Mouse (Mus musculus): ENCODE data around the gene Slc35g1. TPM values are rescaled to one million over a fixed set of nuclear protein-coding genes. Genes with fewer than 3 reads are reported as not detected.

Gene Slc35g1
- polyA plus RNA-seq, 1 experiment from 2014 or later = 7.9 TPM

GRCm38 (mm10) chr19:38357956-38358623, 37.7 kb upstream of the Slc35g1 start:
- ATAC-seq (ENCODE audit: low FRiP score, low TSS enrichment) = no peak
- H3K4me3 ChIP-seq (ENCODE audit: low read length) = no peak overlapping the region
- H3K36me3 ChIP-seq (ENCODE audit: insufficient read depth, low read length) = no peaks in the 10 kb centered on the region
- no peaks in the 10 kb centered on the region for H3K9me3 ChIP-seq (ENCODE audit: low read length)
- no peak overlapping the region for H3K9ac ChIP-seq (replicated peaks; ENCODE audit: low read length)
- no peak overlapping the region for H3K4me2 ChIP-seq (replicated peaks; ENCODE audit: low read depth, low read length)
- WGBS = 31% methylated on average over 9 of the region's 9 CpGs
- H3K27ac ChIP-seq (ENCODE audit: low read length) = no peak overlapping the region
- no peaks in the 10 kb centered on the region; the same call in 1 of the 2 replicates for H3K27me3 ChIP-seq (ENCODE audit: insufficient read depth, low read length)
- no peaks in the 10 kb centered on the region for H3K4me1 ChIP-seq (ENCODE audit: insufficient read depth, low read length)

GRCm38 (mm10) chr19:38359287-38359686, 36.5 kb upstream of the Slc35g1 start:
- no peaks in the 10 kb centered on the region for H3K9me3 ChIP-seq (ENCODE audit: low read length)
- 86% methylated on average over 1 of the region's 1 CpGs for WGBS
- H3K27ac ChIP-seq (ENCODE audit: low read length) = no peak overlapping the region
- no peak overlapping the region for H3K4me2 ChIP-seq (replicated peaks; ENCODE audit: low read depth, low read length)
- ATAC-seq (ENCODE audit: low FRiP score, low TSS enrichment) = no peak
- no peaks in the 10 kb centered on the region for H3K36me3 ChIP-seq (ENCODE audit: insufficient read depth, low read length)
- H3K4me1 ChIP-seq (ENCODE audit: insufficient read depth, low read length) = peaks cover 5% of the 10 kb centered on the region; the same call in 1 of the 2 replicates
- H3K27me3 ChIP-seq (ENCODE audit: insufficient read depth, low read length) = no peaks in the 10 kb centered on the region; the same call in 1 of the 2 replicates
- no peak overlapping the region for H3K9ac ChIP-seq (replicated peaks; ENCODE audit: low read length)
- no peak overlapping the region for H3K4me3 ChIP-seq (ENCODE audit: low read length)

- no peaks in the 10 kb centered on the region for H3K9me3 ChIP-seq (ENCODE audit: low read length)
- H3K4me3 ChIP-seq (ENCODE audit: low read length) = no peak overlapping the region
- ATAC-seq (ENCODE audit: low FRiP score, low TSS enrichment) = no peak
- no peaks in the 10 kb centered on the region for H3K36me3 ChIP-seq (ENCODE audit: insufficient read depth, low read length)
- peaks cover 3% of the 10 kb centered on the region; the same call in 1 of the 2 replicates for H3K27me3 ChIP-seq (ENCODE audit: insufficient read depth, low read length)
- H3K4me1 ChIP-seq (ENCODE audit: insufficient read depth, low read length) = peaks cover 7% of the 10 kb centered on the region
- H3K4me2 ChIP-seq (replicated peaks; ENCODE audit: low read depth, low read length) = no peak overlapping the region
- H3K9ac ChIP-seq (replicated peaks; ENCODE audit: low read length) = no peak overlapping the region
- no peak overlapping the region for H3K27ac ChIP-seq (ENCODE audit: low read length)
- 93% methylated on average over 2 of the region's 2 CpGs for WGBS
Observed at GRCm38 (mm10) chr19:38361850-38362249, 33.9 kb upstream of the Slc35g1 start.

GRCm38 (mm10) chr19:38363358-38363757, 32.4 kb upstream of the Slc35g1 start:
- Histone ChIP-seq H3K27me3 (ENCODE audit: insufficient read depth, low read length) (peaks cover 10% of the 10 kb centered on the region; the same call in 1 of the 2 replicates), H3K27ac (ENCODE audit: low read length) (no peak overlapping the region; the same call in 1 of the 2 replicates), H3K4me2 (replicated peaks; ENCODE audit: low read depth, low read length) (no peak overlapping the region), H3K9ac (replicated peaks; ENCODE audit: low read length) (no peak overlapping the region), H3K9me3 (ENCODE audit: low read length) (no peaks in the 10 kb centered on the region), H3K4me1 (ENCODE audit: insufficient read depth, low read length) (peaks cover 11% of the 10 kb centered on the region), H3K36me3 (ENCODE audit: insufficient read depth, low read length) (no peaks in the 10 kb centered on the region), H3K4me3 (ENCODE audit: low read length) (no peak overlapping the region)
- WGBS = 60% methylated on average over 1 of the region's 1 CpGs
- no peak for ATAC-seq (ENCODE audit: low FRiP score, low TSS enrichment)

- peak overlapping the region; percentile 51 for H3K27ac ChIP-seq (ENCODE audit: low read length)
- no peak overlapping the region for H3K9ac ChIP-seq (replicated peaks; ENCODE audit: low read length)
- peak; percentile 92 for ATAC-seq (ENCODE audit: low FRiP score, low TSS enrichment)
- H3K4me1 ChIP-seq (ENCODE audit: insufficient read depth, low read length) = peaks cover 11% of the 10 kb centered on the region
- H3K27me3 ChIP-seq (ENCODE audit: insufficient read depth, low read length) = peaks cover 12% of the 10 kb centered on the region; the same call in 1 of the 2 replicates
- 25% methylated on average over 6 of the region's 6 CpGs for WGBS
- no peaks in the 10 kb centered on the region for H3K36me3 ChIP-seq (ENCODE audit: insufficient read depth, low read length)
- H3K4me2 ChIP-seq (replicated peaks; ENCODE audit: low read depth, low read length) = no peak overlapping the region
- no peaks in the 10 kb centered on the region for H3K9me3 ChIP-seq (ENCODE audit: low read length)
- H3K4me3 ChIP-seq (ENCODE audit: low read length) = no peak overlapping the region
Observed at GRCm38 (mm10) chr19:38363879-38364659, 31.7 kb upstream of the Slc35g1 start.

- Histone ChIP-seq H3K27me3 (ENCODE audit: insufficient read depth, low read length) (peaks cover 12% of the 10 kb centered on the region; the same call in 1 of the 2 replicates), H3K27ac (ENCODE audit: low read length) (no peak overlapping the region), H3K4me3 (ENCODE audit: low read length) (no peak overlapping the region), H3K36me3 (ENCODE audit: insufficient read depth, low read length) (no peaks in the 10 kb centered on the region), H3K9me3 (ENCODE audit: low read length) (no peaks in the 10 kb centered on the region), H3K9ac (replicated peaks; ENCODE audit: low read length) (no peak overlapping the region), H3K4me2 (replicated peaks; ENCODE audit: low read depth, low read length) (no peak overlapping the region), H3K4me1 (ENCODE audit: insufficient read depth, low read length) (peaks cover 11% of the 10 kb centered on the region)
- 21% methylated on average over 11 of the region's 11 CpGs for WGBS
- no peak for ATAC-seq (ENCODE audit: low FRiP score, low TSS enrichment)
Observed at GRCm38 (mm10) chr19:38364939-38365614, 30.7 kb upstream of the Slc35g1 start.

GRCm38 (mm10) chr19:38372460-38373102, 23.2 kb upstream of the Slc35g1 start:
- H3K4me3 ChIP-seq (ENCODE audit: low read length) = no peak overlapping the region
- no peaks in the 10 kb centered on the region for H3K36me3 ChIP-seq (ENCODE audit: insufficient read depth, low read length)
- peaks cover 17% of the 10 kb centered on the region; the same call in 1 of the 2 replicates for H3K27me3 ChIP-seq (ENCODE audit: insufficient read depth, low read length)
- H3K27ac ChIP-seq (ENCODE audit: low read length) = peak overlapping the region; percentile 78
- H3K4me2 ChIP-seq (replicated peaks; ENCODE audit: low read depth, low read length) = 0 out of 2 replicates have a peak overlapping the region, but pooled peaks have one; percentile 17
- no peaks in the 10 kb centered on the region for H3K9me3 ChIP-seq (ENCODE audit: low read length)
- peaks cover 26% of the 10 kb centered on the region for H3K4me1 ChIP-seq (ENCODE audit: insufficient read depth, low read length)
- WGBS = 11% methylated on average over 11 of the region's 11 CpGs
- no peak overlapping the region for H3K9ac ChIP-seq (replicated peaks; ENCODE audit: low read length)
- ATAC-seq (ENCODE audit: low FRiP score, low TSS enrichment) = peak; percentile 89

GRCm38 (mm10) chr19:38373371-38373770, 22.4 kb upstream of the Slc35g1 start:
- H3K27ac ChIP-seq (ENCODE audit: low read length) = peak overlapping the region; percentile 78
- peaks cover 23% of the 10 kb centered on the region for H3K4me1 ChIP-seq (ENCODE audit: insufficient read depth, low read length)

GRCm38 (mm10) chr19:38383769-38384168, 12.0 kb upstream of the Slc35g1 start:
- Histone ChIP-seq H3K27ac (ENCODE audit: low read length) (no peak overlapping the region), H3K4me2 (replicated peaks; ENCODE audit: low read depth, low read length) (peak overlapping the region; percentile 8; the same call in 1 of the 2 replicates), H3K9me3 (ENCODE audit: low read length) (no peaks in the 10 kb centered on the region), H3K27me3 (ENCODE audit: insufficient read depth, low read length) (no peaks in the 10 kb centered on the region), H3K9ac (replicated peaks; ENCODE audit: low read length) (no peak overlapping the region), H3K36me3 (ENCODE audit: insufficient read depth, low read length) (no peaks in the 10 kb centered on the region), H3K4me1 (ENCODE audit: insufficient read depth, low read length) (no peaks in the 10 kb centered on the region), H3K4me3 (ENCODE audit: low read length) (no peak overlapping the region)
- 85% methylated on average over 12 of the region's 12 CpGs for WGBS
- no peak for ATAC-seq (ENCODE audit: low FRiP score, low TSS enrichment)

More at GRCm38 (mm10) chr19:38373371-38373770, 22.4 kb upstream of the Slc35g1 start:
- H3K27me3 ChIP-seq (ENCODE audit: insufficient read depth, low read length) = peaks cover 13% of the 10 kb centered on the region; the same call in 1 of the 2 replicates
- H3K4me3 ChIP-seq (ENCODE audit: low read length) = no peak overlapping the region
- no peak for ATAC-seq (ENCODE audit: low FRiP score, low TSS enrichment)
- H3K9me3 ChIP-seq (ENCODE audit: low read length) = no peaks in the 10 kb centered on the region
- no peak overlapping the region for H3K9ac ChIP-seq (replicated peaks; ENCODE audit: low read length)
- H3K4me2 ChIP-seq (replicated peaks; ENCODE audit: low read depth, low read length) = no peak overlapping the region
- WGBS = 25% methylated on average over 2 of the region's 2 CpGs
- H3K36me3 ChIP-seq (ENCODE audit: insufficient read depth, low read length) = no peaks in the 10 kb centered on the region

All from kidney, embryonic 16.5 days (tissue).